Mouse (Mus musculus) kidney, embryonic 16.5 days (tissue): ENCODE measurements around the gene Fkbp7. TPM values are rescaled to one million over a fixed set of nuclear protein-coding genes. Genes with fewer than 3 reads are reported as not detected.

Experiments
- ATAC-seq: fragments of 200-750 bp; cut with Nextera tagmentation; 2 replicates; pipeline ENCODE4 v1.8.0; 2017; ENCODE audit warnings: moderate TSS enrichment; ENCODE audit not compliant: low FRiP score, low TSS enrichment
- H3K27ac ChIP-seq: fragments of 300-500 bp; sonication (generic); 2 replicates; pipeline ENCODE4 v1.5.1; 2014; ENCODE audit warnings: low read length
- H3K27me3 ChIP-seq: fragments of 300-500 bp; sonication (generic); 2 replicates; pipeline ENCODE4 v1.6.1; 2014; ENCODE audit warnings: low read length, control low read depth, mixed read lengths; ENCODE audit not compliant: insufficient read depth
- H3K36me3 ChIP-seq: fragments of 300-500 bp; sonication (generic); 2 replicates; pipeline ENCODE4 v1.6.1; 2014; ENCODE audit warnings: low read length, control low read depth, mixed read lengths; ENCODE audit not compliant: insufficient read depth
- H3K4me1 ChIP-seq: fragments of 300-500 bp; sonication (generic); 2 replicates; pipeline ENCODE4 v1.6.1; 2014; ENCODE audit warnings: low read length, control low read depth, mixed read lengths; ENCODE audit not compliant: insufficient read depth
- H3K4me2 ChIP-seq: fragments of 300-500 bp; sonication (generic); replicated peaks from 2 replicates; pipeline ENCODE4 v1.6.1; 2014; ENCODE audit warnings: low read depth, low read length
- H3K4me3 ChIP-seq: fragments of 300-500 bp; sonication (generic); 2 replicates; pipeline ENCODE4 v1.5.1; 2014; ENCODE audit warnings: mild to moderate bottlenecking, low read length
- H3K9ac ChIP-seq: fragments of 300-500 bp; sonication (generic); replicated peaks from 2 replicates; pipeline ENCODE4 v1.6.1; 2014; ENCODE audit warnings: low read length
- H3K9me3 ChIP-seq: fragments of 300-500 bp; sonication (generic); 2 replicates; pipeline ENCODE4 v1.6.1; 2016; ENCODE audit warnings: low read length, control low read depth
- WGBS: fragments of 180-500 bp; shearing (Covaris S2); extraction: QIAGEN DNeasy Blood & Tissue Kit; methylation state at CpG from one replicate; pipeline ENCODE4 v1.1.7; 2014; 5-methylcytosine and 5-hydroxymethylcytosine counted together
- polyA plus RNA-seq: library from polyadenylated mRNA; unstranded; fragments of >200 nt; fragmentation: Nextera tagmentation; extraction: Ambion mirVana; gene quantifications from 2 replicates; pipeline ENCODE4 v1.2.1, GENCODE M21; 2015

Fkbp7 gene
- polyA plus RNA-seq, 1 experiment from 2014 or later, result 60.7 TPM

DNA sequence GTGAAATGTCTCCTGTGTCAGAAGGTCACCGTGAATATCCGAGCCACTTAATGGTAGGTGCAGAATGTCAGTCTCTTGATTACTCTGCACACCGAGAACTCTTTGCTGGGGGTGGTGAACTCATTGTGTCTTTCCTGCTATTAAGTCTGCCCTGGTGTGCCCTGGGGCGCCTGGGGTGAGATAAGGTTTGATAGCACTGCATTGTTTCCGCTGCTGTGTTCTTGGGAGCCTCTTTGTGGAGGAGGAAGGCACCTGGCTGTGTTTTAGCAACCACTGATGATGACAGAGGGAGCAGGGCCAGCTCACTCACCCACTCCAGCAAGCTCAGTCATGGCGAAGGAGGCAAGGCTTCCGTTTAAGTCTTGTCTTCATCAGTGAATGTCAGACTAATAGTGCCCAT is 15.2 kb upstream of the Fkbp7 start:
- WGBS, result 43% methylated on average over 7 of the region's 7 CpGs
- Histone ChIP-seq H3K4me2 (no peak overlapping the region), H3K27me3 (no peaks in the 10 kb centered on the region), H3K4me3 (no peak overlapping the region), H3K36me3 (peaks cover 69% of the 10 kb centered on the region), H3K4me1 (no peaks in the 10 kb centered on the region), H3K9ac (no peak overlapping the region), H3K9me3 (no peaks in the 10 kb centered on the region), H3K27ac (no peak overlapping the region)
- ATAC-seq, result no peak

DNA sequence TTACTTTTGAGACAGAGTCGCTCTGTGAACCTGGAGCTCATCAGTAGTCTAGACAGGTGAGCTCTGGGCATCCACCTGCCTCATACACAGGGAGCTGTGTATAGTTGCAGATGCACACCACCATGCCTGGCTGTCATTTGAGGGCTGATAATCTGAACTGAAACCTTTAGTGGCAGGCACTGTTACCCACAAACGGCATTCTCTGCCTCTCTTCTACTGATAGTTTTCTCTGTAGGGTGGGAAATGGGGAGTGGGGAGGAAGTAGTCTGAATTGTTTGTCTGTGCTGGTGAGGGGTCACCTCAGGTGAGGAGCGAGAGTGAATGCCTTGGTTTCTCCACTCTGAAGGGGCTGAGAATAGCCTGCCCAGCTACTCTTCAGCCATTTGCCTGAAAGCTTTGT is 14.7 kb upstream of the Fkbp7 start:
- Histone ChIP-seq H3K36me3 (peaks cover 69% of the 10 kb centered on the region), H3K27ac (no peak overlapping the region), H3K9ac (no peak overlapping the region), H3K9me3 (no peaks in the 10 kb centered on the region), H3K4me3 (no peak overlapping the region), H3K4me2 (no peak overlapping the region), H3K27me3 (no peaks in the 10 kb centered on the region), H3K4me1 (no peaks in the 10 kb centered on the region)
- no peak for ATAC-seq
- 51% methylated on average over 3 of the region's 3 CpGs for WGBS

DNA sequence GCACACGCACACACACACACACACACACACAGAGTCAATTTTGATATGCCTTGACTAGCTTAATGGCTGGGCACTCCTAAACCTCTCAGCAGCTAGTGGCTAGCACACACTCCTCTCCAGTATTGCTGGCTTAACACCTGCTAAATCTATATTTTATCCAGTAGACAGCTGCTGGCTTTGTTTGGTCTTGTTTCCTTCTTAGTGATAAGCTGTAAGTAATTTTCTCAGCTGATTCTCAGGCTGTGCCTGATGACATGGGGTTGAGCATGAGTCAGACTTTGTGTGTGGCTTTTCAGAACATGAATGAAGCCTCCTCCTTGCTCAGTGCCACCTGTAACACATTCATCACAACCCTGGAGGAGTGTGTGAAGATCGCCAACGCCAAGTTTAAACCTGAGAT is 14.1 kb upstream of the Fkbp7 start:
- no peak for ATAC-seq
- no peaks in the 10 kb centered on the region for H3K27me3 ChIP-seq
- no peaks in the 10 kb centered on the region for H3K4me1 ChIP-seq
- 91% methylated on average over 3 of the region's 3 CpGs for WGBS
- no peak overlapping the region for H3K4me3 ChIP-seq
- H3K9me3 ChIP-seq, result no peaks in the 10 kb centered on the region
- H3K27ac ChIP-seq, result no peak overlapping the region
- H3K36me3 ChIP-seq, result peaks cover 69% of the 10 kb centered on the region
- H3K4me2 ChIP-seq, result no peak overlapping the region
- H3K9ac ChIP-seq, result no peak overlapping the region

DNA sequence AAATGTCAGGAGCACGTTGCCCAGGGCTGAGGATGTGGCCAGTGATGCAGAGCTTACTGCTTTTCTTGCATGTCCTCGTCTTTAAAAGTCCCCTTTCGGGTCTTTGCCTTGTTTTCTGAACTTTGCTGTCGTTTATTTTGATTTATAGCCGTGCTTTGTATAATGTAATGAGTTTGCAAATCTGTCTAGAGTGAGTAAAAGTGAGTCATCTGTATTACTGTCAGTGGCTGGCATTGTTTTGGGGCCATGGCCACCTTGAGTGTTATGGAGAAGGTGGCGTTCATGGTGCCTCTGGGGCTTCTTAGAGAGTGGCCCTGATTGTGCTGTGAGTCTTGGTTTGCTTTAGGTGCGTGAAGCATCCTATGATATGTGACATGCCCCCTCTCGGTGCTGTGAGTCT is 9.4 kb upstream of the Fkbp7 start:
- no peak overlapping the region for H3K9ac ChIP-seq
- no peaks in the 10 kb centered on the region for H3K9me3 ChIP-seq
- no peak overlapping the region for H3K4me3 ChIP-seq
- no peaks in the 10 kb centered on the region for H3K27me3 ChIP-seq
- WGBS, result 80% methylated on average over 8 of the region's 8 CpGs
- no peak overlapping the region for H3K27ac ChIP-seq
- H3K36me3 ChIP-seq, result peaks cover 55% of the 10 kb centered on the region
- no peak for ATAC-seq
- H3K4me1 ChIP-seq, result peaks cover 2% of the 10 kb centered on the region
- no peak overlapping the region for H3K4me2 ChIP-seq

DNA sequence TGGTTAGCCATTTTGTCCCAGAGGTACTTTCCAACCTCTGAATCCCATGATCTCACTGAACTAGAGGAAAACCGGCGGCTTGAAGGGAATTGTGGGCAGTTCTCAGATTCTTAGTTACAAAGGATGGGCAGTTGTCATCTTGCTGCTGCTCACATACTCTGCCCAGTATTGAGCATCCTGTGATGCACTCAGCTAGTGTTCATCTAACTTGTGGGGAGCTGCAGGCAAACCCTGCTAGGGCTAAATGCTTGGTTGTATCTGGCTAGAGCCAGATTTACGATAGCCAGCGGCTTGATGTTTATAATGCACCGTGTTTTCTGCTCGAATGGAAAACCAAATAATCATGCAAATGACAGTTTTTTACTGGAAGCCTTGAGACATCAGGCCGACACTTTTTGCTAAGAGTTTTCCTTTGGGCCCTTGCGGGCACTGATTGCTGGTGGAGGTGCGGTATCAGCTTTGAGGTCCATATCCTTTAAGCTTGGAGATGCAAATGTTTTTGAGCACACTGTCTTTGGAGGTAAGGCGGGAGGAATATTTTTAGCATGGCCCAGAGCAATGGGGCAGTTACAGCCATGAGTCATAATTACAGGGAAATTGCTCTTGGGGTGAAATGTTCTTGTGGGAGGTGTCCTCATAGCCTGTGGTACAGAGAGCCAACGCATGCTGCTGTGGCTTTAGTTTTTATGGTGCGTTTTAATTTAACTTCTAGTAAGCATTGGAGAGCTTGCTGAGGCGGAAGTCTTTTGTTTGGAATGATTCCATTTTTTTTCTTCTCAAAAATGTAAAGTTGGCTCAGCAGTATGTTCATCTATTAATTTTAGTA is 3.7 kb upstream of the Fkbp7 start:
- Histone ChIP-seq H3K4me2 (peak overlapping the region; percentile 76), H3K4me1 (peaks cover 25% of the 10 kb centered on the region), H3K4me3 (peak overlapping the region; percentile 89), H3K27me3 (no peaks in the 10 kb centered on the region), H3K9ac (peak overlapping the region; percentile 91), H3K9me3 (no peaks in the 10 kb centered on the region), H3K36me3 (peaks cover 8% of the 10 kb centered on the region; the same call in 1 of the 2 replicates), H3K27ac (peak overlapping the region; percentile 34; the same call in 1 of the 2 replicates)
- 34% methylated on average over 13 of the region's 13 CpGs for WGBS
- ATAC-seq, result no peak

DNA sequence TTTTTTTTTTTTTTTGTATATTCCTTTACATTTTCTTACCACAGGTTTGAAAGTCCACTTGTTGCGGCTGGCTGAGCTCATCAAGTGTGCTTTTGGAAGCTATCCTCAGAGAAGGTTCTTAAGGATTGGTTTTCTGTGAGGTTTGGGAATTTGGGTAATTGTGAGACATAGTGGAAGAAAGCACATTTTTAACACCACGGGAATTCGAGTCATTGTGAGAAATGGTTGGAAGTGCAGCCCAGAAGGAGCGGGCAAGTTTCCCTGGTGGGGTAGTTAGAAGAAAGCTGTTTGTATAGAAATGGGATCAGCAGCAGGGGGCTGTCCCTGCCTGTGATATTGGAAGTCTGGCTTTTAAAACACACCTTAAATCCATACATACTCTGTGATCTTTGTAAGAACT is 3.0 kb upstream of the Fkbp7 start:
- Histone ChIP-seq H3K4me3 (peak overlapping the region; percentile 89), H3K4me1 (peaks cover 27% of the 10 kb centered on the region), H3K27me3 (no peaks in the 10 kb centered on the region), H3K9ac (peak overlapping the region; percentile 91), H3K27ac (peak overlapping the region; percentile 89), H3K4me2 (peak overlapping the region; percentile 76), H3K36me3 (peaks cover 7% of the 10 kb centered on the region; the same call in 1 of the 2 replicates), H3K9me3 (no peaks in the 10 kb centered on the region)
- ATAC-seq, result no peak
- 6% methylated on average over 4 of the region's 4 CpGs for WGBS

DNA sequence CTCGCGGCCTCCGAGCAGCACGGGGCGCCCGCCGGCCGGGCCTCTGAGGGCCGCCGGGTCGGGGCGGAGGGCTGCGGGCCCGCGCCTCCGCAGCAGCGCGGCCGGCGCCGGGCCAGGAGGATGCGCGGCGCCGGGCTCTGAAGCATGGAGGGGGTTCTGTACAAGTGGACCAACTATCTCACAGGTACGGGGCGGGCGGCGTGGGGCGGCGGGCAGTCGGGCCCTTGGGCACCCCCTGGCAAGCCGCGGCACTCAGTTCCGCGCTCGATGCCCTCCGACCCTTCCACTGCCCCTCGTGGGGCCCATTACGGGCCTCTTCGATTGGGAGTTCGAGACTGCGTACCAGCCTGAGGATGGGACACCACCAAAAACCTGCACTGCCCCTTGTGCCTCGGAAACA is 2.5 kb upstream of the Fkbp7 start:
- Histone ChIP-seq H3K4me2 (peak overlapping the region; percentile 76), H3K27me3 (no peaks in the 10 kb centered on the region), H3K9me3 (no peaks in the 10 kb centered on the region), H3K4me1 (peaks cover 27% of the 10 kb centered on the region), H3K9ac (peak overlapping the region; percentile 91), H3K36me3 (peaks cover 5% of the 10 kb centered on the region; the same call in 1 of the 2 replicates), H3K27ac (peak overlapping the region; percentile 89), H3K4me3 (peak overlapping the region; percentile 89)
- peak; percentile 46 for ATAC-seq
- WGBS, result under 1% methylated on average over 35 of the region's 44 CpGs

DNA sequence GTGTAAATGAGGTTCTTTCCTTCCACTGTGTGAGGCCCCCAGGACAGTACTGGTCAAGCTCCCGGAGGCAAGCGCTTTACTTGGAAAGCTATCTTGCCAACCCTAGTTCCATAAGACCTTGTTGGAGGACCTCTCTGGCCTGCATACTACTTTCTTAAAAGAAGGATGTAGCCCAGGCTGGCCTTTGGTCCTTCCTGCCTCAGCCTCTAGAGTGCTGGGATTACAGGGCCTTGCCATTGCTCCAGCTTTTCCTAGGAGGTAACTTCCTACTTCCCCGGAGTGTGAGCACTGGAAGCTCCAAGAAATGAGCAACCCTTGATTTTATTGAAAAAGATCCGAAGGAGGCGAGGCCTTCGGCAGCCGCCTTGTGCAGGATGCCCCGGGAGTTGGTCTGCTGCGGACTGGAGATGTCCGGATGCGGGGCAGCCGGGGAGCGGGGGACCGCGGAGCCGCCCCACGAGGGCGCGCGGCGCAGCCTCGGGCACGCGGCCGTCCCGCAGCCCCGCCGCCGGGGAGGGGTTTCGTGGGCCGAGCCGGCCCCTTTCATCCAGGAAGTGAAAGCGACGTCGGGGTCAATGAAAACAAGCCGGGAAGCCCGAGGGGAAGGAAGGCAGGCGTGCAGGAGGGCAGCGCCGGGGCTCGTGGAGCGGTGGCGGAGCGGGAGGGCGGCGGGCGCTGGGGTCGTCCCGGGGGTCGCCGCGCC is 2.0 kb upstream of the Fkbp7 start, which contains the start of gene Plekha3:
TSS of gene Plekha3 (plus strand) at position 557 of the 703 bp plus-strand sequence.
- Histone ChIP-seq H3K4me2 (peak within 1 kb of the TSS; percentile 76), H3K9me3 (no peaks in the 10 kb centered on the region), H3K4me3 (peak within 1 kb of the TSS; percentile 89), H3K4me1 (peaks cover 27% of the 10 kb centered on the region), H3K9ac (peak within 1 kb of the TSS; percentile 91), H3K27me3 (no peaks in the 10 kb centered on the region), H3K27ac (peak within 1 kb of the TSS; percentile 89), H3K36me3 (peaks cover 5% of the 10 kb centered on the region; the same call in 1 of the 2 replicates)
- WGBS, result 5% methylated on average over 41 of the region's 52 CpGs
- ATAC-seq, result peak; percentile 78

DNA sequence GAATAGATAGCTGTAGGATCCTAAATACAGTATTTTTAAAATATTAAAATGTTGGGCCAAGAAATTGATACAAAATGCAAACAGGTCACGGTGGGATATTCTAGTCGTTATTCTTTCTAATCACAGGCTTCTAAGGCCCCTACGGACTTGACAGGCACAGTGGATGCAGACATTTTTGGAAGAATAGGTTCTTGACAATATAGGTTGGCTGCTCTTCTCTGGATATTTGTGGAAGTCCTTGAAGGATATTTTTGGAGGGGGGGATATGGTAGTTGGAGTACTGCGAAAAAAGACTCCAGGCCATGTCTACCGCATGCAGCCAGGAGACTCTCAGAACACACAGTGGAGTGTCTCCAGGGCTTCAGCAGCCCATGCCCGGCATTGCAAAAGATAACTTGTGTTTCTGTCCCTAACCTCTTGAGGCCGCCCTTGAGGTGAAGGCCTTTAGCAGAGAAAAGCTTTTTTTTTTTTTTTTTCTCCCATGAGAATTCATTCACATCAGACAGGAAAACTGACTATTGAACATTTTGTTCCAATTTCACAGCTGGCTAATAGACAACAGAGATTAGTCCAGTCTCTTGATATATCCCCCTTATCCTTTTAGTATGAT is 661 bp upstream of the Fkbp7 start:
- no peak overlapping the region for H3K9ac ChIP-seq
- H3K4me2 ChIP-seq, result peak overlapping the region; percentile 66
- no peak for ATAC-seq
- H3K27me3 ChIP-seq, result no peaks in the 10 kb centered on the region
- 39% methylated on average over 7 of the region's 7 CpGs for WGBS
- H3K4me1 ChIP-seq, result peaks cover 27% of the 10 kb centered on the region
- 0 out of 2 replicates have a peak, but pooled peaks cover 1% of the 10 kb centered on the region for H3K36me3 ChIP-seq
- peak overlapping the region; percentile 88 for H3K27ac ChIP-seq
- peak overlapping the region; percentile 54 for H3K4me3 ChIP-seq
- no peaks in the 10 kb centered on the region for H3K9me3 ChIP-seq
